Mouse (Mus musculus) MEL (cell line): ENCODE results near the gene Serpina1f. TPM values are rescaled to one million over a fixed set of nuclear protein-coding genes. Genes with fewer than 3 reads are reported as not detected.

Source experiments
- DNase-seq: peaks from one replicate; pipeline ENCODE4 v3.0.0; 2011; ENCODE audit warnings: low read depth, low spot score
- H3K27ac ChIP-seq: 2 replicates; pipeline ENCODE4 v1.5.1; 2012; ENCODE audit warnings: low read depth, mild to moderate bottlenecking, control low read depth, low read length, moderate library complexity; ENCODE audit not compliant: control insufficient read depth
- H3K27me3 ChIP-seq, 2 experiments: fragments of 150-350 bp in 1 of 2; sonication (generic) in 1 of 2; 2 replicates each; pipeline ENCODE4 v1.6.1; 2012; ENCODE audit warnings: low read length in 2 of 2, mild to moderate bottlenecking in 2 of 2, improper control_type of control experiment in 1 of 2, moderate library complexity in 1 of 2; ENCODE audit not compliant: insufficient read depth in 2 of 2, control insufficient read depth in 1 of 2
- H3K36me3 ChIP-seq, 2 experiments: 2 replicates each; pipeline ENCODE4 v1.6.1; 2012 to 2014; ENCODE audit warnings: low read length in 2 of 2, improper control_type of control experiment in 1 of 2, inconsistent platforms in 1 of 2, mild to moderate bottlenecking in 1 of 2; ENCODE audit not compliant: insufficient read depth in 2 of 2, control insufficient read depth in 1 of 2
- H3K4me1 ChIP-seq, 2 experiments: fragments of 150-350 bp in 1 of 2; sonication (generic) in 1 of 2; 2 replicates each; pipeline ENCODE4 v1.6.1; 2012; ENCODE audit warnings: low read length in 2 of 2, improper control_type of control experiment in 1 of 2, mild to moderate bottlenecking in 1 of 2; ENCODE audit not compliant: insufficient read depth in 2 of 2, control insufficient read depth in 1 of 2
- H3K4me3 ChIP-seq, 2 experiments: fragments of 150-350 bp in 1 of 2; sonication (generic) in 1 of 2; 2 replicates each; pipeline ENCODE4 v1.5.1; 2012; ENCODE audit warnings: low read depth in 2 of 2, low read length in 2 of 2, mild to moderate bottlenecking in 2 of 2, moderate library complexity in 2 of 2, control low read depth in 1 of 2, improper control_type of control experiment in 1 of 2; ENCODE audit not compliant: control insufficient read depth in 1 of 2, insufficient read depth in 1 of 2
- H3K79me2 ChIP-seq: 2 replicates; pipeline ENCODE4 v1.6.1; 2012; ENCODE audit warnings: mild to moderate bottlenecking, low read length, moderate library complexity; ENCODE audit not compliant: control insufficient read depth, poor library complexity, insufficient read depth
- H3K9ac ChIP-seq: 2 replicates; pipeline ENCODE4 v1.6.1; 2012; ENCODE audit warnings: low read depth, mild to moderate bottlenecking, control low read depth, low read length, moderate library complexity; ENCODE audit not compliant: control insufficient read depth, poor library complexity, severe bottlenecking
- H3K9me3 ChIP-seq: fragments of 150-350 bp; sonication (generic); replicated peaks from 2 replicates; pipeline ENCODE4 v1.6.1; 2012; ENCODE audit warnings: mild to moderate bottlenecking, low read length, improper control_type of control experiment, moderate library complexity; ENCODE audit not compliant: insufficient read depth
- BHLHE40 ChIP-seq: IDR thresholded peaks from 2 replicates; pipeline ENCODE4 v1.6.1; 2012; ENCODE audit warnings: low read depth, mild to moderate bottlenecking, inconsistent platforms, low read length, improper control_type of control experiment, borderline replicate concordance
- CHD1 ChIP-seq: IDR thresholded peaks from 2 replicates; pipeline ENCODE4 v1.6.1; 2012; ENCODE audit warnings: low read depth, mild to moderate bottlenecking, inconsistent platforms, low read length, improper control_type of control experiment
- CHD2 ChIP-seq: IDR thresholded peaks from 2 replicates; pipeline ENCODE4 v1.6.1; 2011; ENCODE audit warnings: low read length, improper control_type of control experiment
- E2F4 ChIP-seq: IDR thresholded peaks from 2 replicates; pipeline ENCODE4 v1.6.1; 2011; ENCODE audit warnings: low read depth, low read length, improper control_type of control experiment, borderline replicate concordance
- ELF1 ChIP-seq: IDR thresholded peaks from 2 replicates; pipeline ENCODE4 v1.6.1; 2014; ENCODE audit warnings: low read depth, mild to moderate bottlenecking, inconsistent platforms, low read length, improper control_type of control experiment, moderate library complexity
- GABPA ChIP-seq: IDR thresholded peaks from 2 replicates; pipeline ENCODE4 v1.6.1; 2012; ENCODE audit warnings: low read depth, mild to moderate bottlenecking, inconsistent platforms, low read length, improper control_type of control experiment, moderate library complexity
- MAX ChIP-seq: IDR thresholded peaks from 2 replicates; pipeline ENCODE4 v1.6.1; 2011; ENCODE audit warnings: low read length, improper control_type of control experiment
- MAZ ChIP-seq: IDR thresholded peaks from 2 replicates; pipeline ENCODE4 v1.6.1; 2012; ENCODE audit warnings: low read depth, mild to moderate bottlenecking, inconsistent platforms, low read length, improper control_type of control experiment
- MEF2A ChIP-seq: IDR thresholded peaks from 2 replicates; pipeline ENCODE4 v1.6.1; 2014; ENCODE audit warnings: low read depth, mild to moderate bottlenecking, inconsistent platforms, low read length, improper control_type of control experiment; ENCODE audit not compliant: poor library complexity, insufficient replicate concordance, severe bottlenecking; ENCODE audit errors: extremely low read depth
- MYC ChIP-seq: IDR thresholded peaks from 2 replicates; pipeline ENCODE4 v1.6.1; 2011; ENCODE audit warnings: low read depth, mild to moderate bottlenecking, low read length, improper control_type of control experiment, moderate library complexity
- POLR2A ChIP-seq, 2 experiments: IDR thresholded peaks; 2 replicates each; pipeline ENCODE4 v1.6.1; 2011 to 2012; ENCODE audit warnings: low read length in 2 of 2, mild to moderate bottlenecking in 2 of 2, control low read depth in 1 of 2, improper control_type of control experiment in 1 of 2, low read depth in 1 of 2, moderate library complexity in 1 of 2; ENCODE audit not compliant: control insufficient read depth in 1 of 2, insufficient read depth in 1 of 2, poor library complexity in 1 of 2
- POLR2AphosphoS5 ChIP-seq: IDR thresholded peaks from 2 replicates; pipeline ENCODE4 v1.6.1; 2012; ENCODE audit warnings: low read depth, borderline replicate concordance, mild to moderate bottlenecking, inconsistent platforms, low read length, moderate library complexity, mixed read lengths
- TCF12 ChIP-seq: IDR thresholded peaks from 2 replicates; pipeline ENCODE4 v1.6.1; 2014; ENCODE audit warnings: low read depth, mild to moderate bottlenecking, inconsistent platforms, low read length, improper control_type of control experiment, moderate library complexity
- USF2 ChIP-seq, 2 experiments: IDR thresholded peaks; 2 replicates each; pipeline ENCODE4 v1.6.1; 2011 to 2012; ENCODE audit warnings: improper control_type of control experiment in 2 of 2, low read length in 2 of 2, borderline replicate concordance in 1 of 2, inconsistent platforms in 1 of 2, low read depth in 1 of 2, mild to moderate bottlenecking in 1 of 2; ENCODE audit not compliant: insufficient read depth in 1 of 2
- polyA plus RNA-seq, 2 experiments: library from polyadenylated mRNA; stranded (reverse) in 1 of 2; unstranded in 1 of 2; fragments of >175 nt in 1 of 2; fragments of >200 nt in 1 of 2; gene quantifications; 2 replicates each; pipeline versions ENCODE4 v1.2.1 to v1.2.4; 2012; ENCODE audit warnings: low replicate concordance in 2 of 2, low read depth in 1 of 2; ENCODE audit not compliant: insufficient read length in 2 of 2, insufficient read depth in 1 of 2, missing spikeins in 1 of 2
- total RNA-seq: library from RNA; depleted of rRNA; stranded (reverse); fragments of 300-350 nt; gene quantifications from 2 replicates; pipeline ENCODE4 v1.2.3, GENCODE M21; 2012

The Serpina1f gene
- total and polyA plus RNA-seq, 3 experiments = not detected

- no peak for DNase-seq
- Histone ChIP-seq H3K9ac (no peak overlapping the region), H3K4me1 (no peaks in the 10 kb centered on the region), H3K27ac (no peak overlapping the region), H3K79me2 (no peaks in the 10 kb centered on the region), H3K9me3 (no peaks in the 10 kb centered on the region), H3K4me3 (no peak overlapping the region), H3K27me3 (no peaks in the 10 kb centered on the region), H3K36me3 (no peaks in the 10 kb centered on the region)
- no peak for TF ChIP-seq GABPA
These were observed 8.3 kb downstream of the Serpina1f start for GRCm38 (mm10) chr12:103687021-103687420.

- Histone ChIP-seq H3K27ac (no peak overlapping the region), H3K4me3 (no peak overlapping the region), H3K4me1 (no peaks in the 10 kb centered on the region), H3K36me3 (no peaks in the 10 kb centered on the region), H3K79me2 (no peaks in the 10 kb centered on the region), H3K9ac (no peak overlapping the region), H3K9me3 (no peaks in the 10 kb centered on the region), H3K27me3 (no peaks in the 10 kb centered on the region)
- DNase-seq = no peak
- TF ChIP-seq MAZ = no peak
- no peak for TF ChIP-seq ELF1
- TF ChIP-seq E2F4 = no peak
- TF ChIP-seq POLR2AphosphoS5 = no peak
- TF ChIP-seq MAX = no peak
- TF ChIP-seq USF2 (IDR thresholded peaks at IDR 0.05; ENCODE audit: borderline replicate concordance in 1 of 2, insufficient read depth in 1 of 2, low read depth in 1 of 2, low read length in 2 of 2) = no peak
- TF ChIP-seq TCF12 = no peak
- TF ChIP-seq BHLHE40 = no peak
- no peak for TF ChIP-seq MEF2A
- TF ChIP-seq MYC = no peak
These were observed 9.3 kb downstream of the Serpina1f start for GRCm38 (mm10) chr12:103686050-103686449.

GRCm38 (mm10) chr12:103685386-103685785 is 9.9 kb downstream of the Serpina1f start:
- Histone ChIP-seq H3K27me3 (no peaks in the 10 kb centered on the region), H3K9me3 (no peaks in the 10 kb centered on the region), H3K4me3 (no peak overlapping the region), H3K4me1 (no peaks in the 10 kb centered on the region), H3K9ac (no peak overlapping the region), H3K36me3 (no peaks in the 10 kb centered on the region), H3K79me2 (no peaks in the 10 kb centered on the region), H3K27ac (no peak overlapping the region)
- no peak for TF ChIP-seq CHD1
- TF ChIP-seq POLR2AphosphoS5 = no peak
- TF ChIP-seq POLR2A (IDR thresholded peaks at IDR 0.05; ENCODE audit: control insufficient read depth in 1 of 2, insufficient read depth in 1 of 2, low read depth in 1 of 2, low read length in 2 of 2, poor library complexity in 1 of 2) = no peak
- no peak for TF ChIP-seq CHD2
- no peak for TF ChIP-seq E2F4
- DNase-seq = no peak
